Mouse (Mus musculus) megakaryocyte, adult 5-6 weeks (primary cell): ENCODE measurements around the gene Gatd1. TPM values are rescaled to one million over a fixed set of nuclear protein-coding genes. Genes with fewer than 3 reads are reported as not detected.
A peak's percentile ranks its signal among the peaks of the same experiment; 100 is the strongest.
"Not testable (repeated sequence)": the region's sequence is repeated elsewhere in the genome, so short reads cannot be mapped to it uniquely, and the experiment has no call there.

Experiments used
- ATAC-seq: 2 replicates; pipeline ENCODE4 v1.8.0; 2016; ENCODE audit warnings: mild to moderate bottlenecking, inconsistent platforms; ENCODE audit not compliant: poor library complexity, severe bottlenecking
- total RNA-seq, 2 experiments: library from RNA; stranded (forward) in 1 of 2; stranded (reverse) in 1 of 2; fragments of 153-499, 151-499 nt in 1 of 2; fragments of 221-1000, 200-1000 nt in 1 of 2; gene quantifications; 2 replicates each; pipeline versions ENCODE4 v1.2.3 to v1.2.4; 2015 to 2017

The Gatd1 gene
- total RNA-seq (2015) (22.8 and 26.4 TPM in 2 replicates), total RNA-seq (2017) (12.9 and 13.1 TPM in 2 replicates)

GRCm38 (mm10) chr7:141413809-141414584 is at the start of gene Gatd1:
Gatd1 (minus strand) TSS chr7:141414136.
- peak; percentile 86 for ATAC-seq

- ATAC-seq = no peak
Observed at GRCm38 (mm10) chr7:141462333-141462821, 48.4 kb upstream of the Gatd1 start.

GRCm38 (mm10) chr7:141461521-141462332 is 47.8 kb upstream of the Gatd1 start:
- ATAC-seq = no peak

- peak; percentile 23 for ATAC-seq
Observed at GRCm38 (mm10) chr7:141460391-141461113, 46.6 kb upstream of the Gatd1 start, which contains the start of gene Cracr2b. Cracr2b (plus strand) TSS chr7:141461094.

- ATAC-seq = no peak
Observed at GRCm38 (mm10) chr7:141460001-141460390, 46.1 kb upstream of the Gatd1 start.

GRCm38 (mm10) chr7:141459301-141459711 is 45.4 kb upstream of the Gatd1 start:
- no peak for ATAC-seq

GRCm38 (mm10) chr7:141458661-141459060 is 44.7 kb upstream of the Gatd1 start:
- ATAC-seq = no peak

- ATAC-seq = peak; percentile 20
Observed at GRCm38 (mm10) chr7:141457986-141458660, 44.2 kb upstream of the Gatd1 start.

- ATAC-seq = no peak
Observed at GRCm38 (mm10) chr7:141457236-141457635, 43.3 kb upstream of the Gatd1 start.

- ATAC-seq = no peak
Observed at GRCm38 (mm10) chr7:141456739-141457138, 42.8 kb upstream of the Gatd1 start.

GRCm38 (mm10) chr7:141455610-141456314 is 41.8 kb upstream of the Gatd1 start:
- peak; percentile 65 for ATAC-seq

GRCm38 (mm10) chr7:141454967-141455551 is 41.1 kb upstream of the Gatd1 start, which contains the start of gene Pnpla2:
Pnpla2 (plus strand) TSS chr7:141455198.
- peak; percentile 82 for ATAC-seq

- ATAC-seq = no peak
Observed at GRCm38 (mm10) chr7:141453636-141454035, 39.7 kb upstream of the Gatd1 start.

GRCm38 (mm10) chr7:141451928-141452327 is 38.0 kb upstream of the Gatd1 start:
- no peak for ATAC-seq

- ATAC-seq = peak; percentile 92
Observed at GRCm38 (mm10) chr7:141447110-141447991, 33.4 kb upstream of the Gatd1 start, which contains the start of gene Rplp2. Rplp2 (plus strand) TSS chr7:141447370.

GRCm38 (mm10) chr7:141446374-141446773 is 32.4 kb upstream of the Gatd1 start:
- ATAC-seq = not testable (repeated sequence)

- peak; percentile 53 for ATAC-seq
Observed at GRCm38 (mm10) chr7:141443828-141444237, 29.9 kb upstream of the Gatd1 start, which contains the start of gene Pidd1. Pidd1 (minus strand) TSS chr7:141444025.
